Mouse (Mus musculus): ENCODE results near the gene Pard3b.

- TF ChIP-seq CTCF (IDR thresholded peaks at IDR 0.05; ENCODE audit: borderline replicate concordance, control insufficient read depth, extremely low read depth, insufficient read depth, low read length, poor library complexity) (no peak), POLR2A (IDR thresholded peaks at IDR 0.05; ENCODE audit: control insufficient read depth, extremely low read depth, insufficient read depth, low read length, poor library complexity) (no peak)
Measured at GRCm38 (mm10) chr1:62576939-62577590, 938.4 kb downstream of the Pard3b start.

Data from thymus, adult 2 months (tissue).